Mouse (Mus musculus): ENCODE results near the gene Wfdc6a. TPM values are rescaled to one million over a fixed set of nuclear protein-coding genes. Genes with fewer than 3 reads are reported as not detected.

Gene Wfdc6a
- total RNA-seq, 1 experiment, result not detected

GRCm38 (mm10) chr2:164542132-164542531 lies 43.1 kb downstream of the Wfdc6a start:
- Histone ChIP-seq H3K9me3 (ENCODE audit: control insufficient read depth, insufficient read depth, low read depth, low read length) (no peaks in the 10 kb centered on the region), H3K36me3 (ENCODE audit: control insufficient read depth, insufficient read depth, low read length, poor library complexity, severe bottlenecking) (no peaks in the 10 kb centered on the region), H3K4me1 (ENCODE audit: control insufficient read depth in 2 of 2, insufficient read depth in 2 of 2, low read length in 2 of 2, poor library complexity in 1 of 2) (peaks cover 0 to 2% of the 10 kb centered on the region in 2 experiments; a peak in 2 of 4 replicates), H3K27ac (ENCODE audit: insufficient read depth, low read depth, low read length, poor library complexity, severe bottlenecking) (no peak overlapping the region), H3K9ac (ENCODE audit: insufficient read depth, low read depth, low read length, poor library complexity, severe bottlenecking) (no peak overlapping the region), H3K4me3 (ENCODE audit: insufficient read depth in 1 of 2, low read depth in 1 of 2, low read length in 2 of 2, poor library complexity in 1 of 2, severe bottlenecking in 1 of 2) (no peak overlapping the region)
- TF ChIP-seq HCFC1 (IDR thresholded peaks at IDR 0.05; ENCODE audit: borderline replicate concordance, insufficient read depth, low read length), result no peak
- no peak for TF ChIP-seq MAFK (IDR thresholded peaks at IDR 0.05; ENCODE audit: insufficient read depth, low read depth, low read length)
- TF ChIP-seq CHD2 (IDR thresholded peaks at IDR 0.05; ENCODE audit: low read depth, low read length), result no peak
- no peak for TF ChIP-seq ZC3H11A (IDR thresholded peaks at IDR 0.05; ENCODE audit: borderline replicate concordance, low read depth, low read length)
- TF ChIP-seq ZNF384 (IDR thresholded peaks at IDR 0.05; ENCODE audit: low read depth, low read length), result no peak
- no peak for DNase-seq (ENCODE audit: low read depth, low spot score)
- in situ Hi-C loops (cut with MboI; ENCODE audit: low sequenced_read_pairs in 2 of 2, unreplicated experiment in 2 of 2), result no loop called here

GRCm38 (mm10) chr2:164540652-164541427 lies 44.4 kb downstream of the Wfdc6a start:
- no peak for TF ChIP-seq ZC3H11A (IDR thresholded peaks at IDR 0.05; ENCODE audit: borderline replicate concordance, low read depth, low read length)
- in situ Hi-C loops (cut with MboI; ENCODE audit: low sequenced_read_pairs in 2 of 2, unreplicated experiment in 2 of 2), result no loop called here

GRCm38 (mm10) chr2:164537003-164537402 lies 48.2 kb downstream of the Wfdc6a start:
- in situ Hi-C loops (cut with MboI; ENCODE audit: low sequenced_read_pairs in 2 of 2, unreplicated experiment in 2 of 2), result no loop called here
- no peak overlapping the region for H3K9ac ChIP-seq (ENCODE audit: insufficient read depth, low read depth, low read length, poor library complexity, severe bottlenecking)
- no peak for DNase-seq (ENCODE audit: low read depth, low spot score)
- H3K36me3 ChIP-seq (ENCODE audit: control insufficient read depth, insufficient read depth, low read length, poor library complexity, severe bottlenecking), result no peaks in the 10 kb centered on the region
- no peaks in the 10 kb centered on the region for H3K9me3 ChIP-seq (ENCODE audit: control insufficient read depth, insufficient read depth, low read depth, low read length)
- TF ChIP-seq ZNF384 (IDR thresholded peaks at IDR 0.05; ENCODE audit: low read depth, low read length) (no peak), MAFK (IDR thresholded peaks at IDR 0.05; ENCODE audit: insufficient read depth, low read depth, low read length) (peak; percentile 81)
- H3K4me1 ChIP-seq (ENCODE audit: control insufficient read depth in 2 of 2, insufficient read depth in 2 of 2, low read length in 2 of 2, poor library complexity in 1 of 2), result peaks cover 0 to 11% of the 10 kb centered on the region in 2 experiments; a peak in 2 of 4 replicates
- H3K27ac ChIP-seq (ENCODE audit: insufficient read depth, low read depth, low read length, poor library complexity, severe bottlenecking), result no peak overlapping the region
- no peak overlapping the region for H3K4me3 ChIP-seq (ENCODE audit: insufficient read depth in 1 of 2, low read depth in 1 of 2, low read length in 2 of 2, poor library complexity in 1 of 2, severe bottlenecking in 1 of 2)

More at GRCm38 (mm10) chr2:164540652-164541427, 44.4 kb downstream of the Wfdc6a start:
- Histone ChIP-seq H3K9ac (ENCODE audit: insufficient read depth, low read depth, low read length, poor library complexity, severe bottlenecking) (no peak overlapping the region), H3K36me3 (ENCODE audit: control insufficient read depth, insufficient read depth, low read length, poor library complexity, severe bottlenecking) (no peaks in the 10 kb centered on the region), H3K9me3 (ENCODE audit: control insufficient read depth, insufficient read depth, low read depth, low read length) (no peaks in the 10 kb centered on the region), H3K27ac (ENCODE audit: insufficient read depth, low read depth, low read length, poor library complexity, severe bottlenecking) (no peak overlapping the region), H3K4me3 (ENCODE audit: insufficient read depth in 1 of 2, low read depth in 1 of 2, low read length in 2 of 2, poor library complexity in 1 of 2, severe bottlenecking in 1 of 2) (no peak overlapping the region), H3K4me1 (ENCODE audit: control insufficient read depth in 2 of 2, insufficient read depth in 2 of 2, low read length in 2 of 2, poor library complexity in 1 of 2) (peaks cover 0 to 2% of the 10 kb centered on the region in 2 experiments; a peak in 2 of 4 replicates)
- DNase-seq (ENCODE audit: low read depth, low spot score), result no peak

GRCm38 (mm10) chr2:164534315-164534714 lies 50.9 kb downstream of the Wfdc6a start:
- DNase-seq (ENCODE audit: low read depth, low spot score), result no peak
- Histone ChIP-seq H3K4me3 (ENCODE audit: insufficient read depth in 1 of 2, low read depth in 1 of 2, low read length in 2 of 2, poor library complexity in 1 of 2, severe bottlenecking in 1 of 2) (no peak overlapping the region), H3K9ac (ENCODE audit: insufficient read depth, low read depth, low read length, poor library complexity, severe bottlenecking) (peak overlapping the region; percentile 49; the same call in 1 of the 2 replicates), H3K27ac (ENCODE audit: insufficient read depth, low read depth, low read length, poor library complexity, severe bottlenecking) (no peak overlapping the region), H3K9me3 (ENCODE audit: control insufficient read depth, insufficient read depth, low read depth, low read length) (no peaks in the 10 kb centered on the region), H3K36me3 (ENCODE audit: control insufficient read depth, insufficient read depth, low read length, poor library complexity, severe bottlenecking) (no peaks in the 10 kb centered on the region), H3K4me1 (ENCODE audit: control insufficient read depth in 2 of 2, insufficient read depth in 2 of 2, low read length in 2 of 2, poor library complexity in 1 of 2) (peaks cover 0 to 15% of the 10 kb centered on the region in 2 experiments; a peak in 1 of 4 replicates)
- in situ Hi-C loops (cut with MboI; ENCODE audit: low sequenced_read_pairs in 2 of 2, unreplicated experiment in 2 of 2), result no loop called here
- no peak for TF ChIP-seq ZC3H11A (IDR thresholded peaks at IDR 0.05; ENCODE audit: borderline replicate concordance, low read depth, low read length)
- no peak for TF ChIP-seq ZNF384 (IDR thresholded peaks at IDR 0.05; ENCODE audit: low read depth, low read length)
- no peak for TF ChIP-seq HCFC1 (IDR thresholded peaks at IDR 0.05; ENCODE audit: borderline replicate concordance, insufficient read depth, low read length)
- no peak for TF ChIP-seq CHD2 (IDR thresholded peaks at IDR 0.05; ENCODE audit: low read depth, low read length)
- no peak for TF ChIP-seq MAFK (IDR thresholded peaks at IDR 0.05; ENCODE audit: insufficient read depth, low read depth, low read length)

- no peak overlapping the region for H3K9ac ChIP-seq (ENCODE audit: insufficient read depth, low read depth, low read length, poor library complexity, severe bottlenecking)
- H3K36me3 ChIP-seq (ENCODE audit: control insufficient read depth, insufficient read depth, low read length, poor library complexity, severe bottlenecking), result no peaks in the 10 kb centered on the region
- H3K4me1 ChIP-seq (ENCODE audit: control insufficient read depth in 2 of 2, insufficient read depth in 2 of 2, low read length in 2 of 2, poor library complexity in 1 of 2), result peaks cover 0 to 15% of the 10 kb centered on the region in 2 experiments; a peak in 1 of 4 replicates
- H3K9me3 ChIP-seq (ENCODE audit: control insufficient read depth, insufficient read depth, low read depth, low read length), result no peaks in the 10 kb centered on the region
- in situ Hi-C loops (cut with MboI; ENCODE audit: low sequenced_read_pairs in 2 of 2, unreplicated experiment in 2 of 2), result no loop called here
- H3K27ac ChIP-seq (ENCODE audit: insufficient read depth, low read depth, low read length, poor library complexity, severe bottlenecking), result no peak overlapping the region
- DNase-seq (ENCODE audit: low read depth, low spot score), result peak; percentile 55
- TF ChIP-seq MAFK (IDR thresholded peaks at IDR 0.05; ENCODE audit: insufficient read depth, low read depth, low read length), result no peak
- no peak for TF ChIP-seq CHD2 (IDR thresholded peaks at IDR 0.05; ENCODE audit: low read depth, low read length)
- TF ChIP-seq ZC3H11A (IDR thresholded peaks at IDR 0.05; ENCODE audit: borderline replicate concordance, low read depth, low read length), result peak; percentile 65; the same call in 1 of the 2 replicates
- TF ChIP-seq HCFC1 (IDR thresholded peaks at IDR 0.05; ENCODE audit: borderline replicate concordance, insufficient read depth, low read length), result no peak
- no peak for TF ChIP-seq ZNF384 (IDR thresholded peaks at IDR 0.05; ENCODE audit: low read depth, low read length)
- H3K4me3 ChIP-seq (ENCODE audit: insufficient read depth in 1 of 2, low read depth in 1 of 2, low read length in 2 of 2, poor library complexity in 1 of 2, severe bottlenecking in 1 of 2), result no peak overlapping the region
Measured at GRCm38 (mm10) chr2:164531169-164531568, 54.1 kb downstream of the Wfdc6a start.

Data from ES-E14 (cell line).